Mouse (Mus musculus) cortical plate, adult 2 months (tissue): Measurements from ENCODE around the gene Vwa3b. TPM values are rescaled to one million over a fixed set of nuclear protein-coding genes. Genes with fewer than 3 reads are reported as not detected.

Experiments used
- H3K27ac ChIP-seq: fragments of 200-500 bp; 2 replicates; pipeline ENCODE4 v1.5.1; 2012; ENCODE audit warnings: low read length, control low read depth, inconsistent platforms; ENCODE audit not compliant: insufficient read depth
- H3K4me1 ChIP-seq: fragments of 200-500 bp; 2 replicates; pipeline ENCODE4 v1.6.1; 2011; ENCODE audit warnings: low read length; ENCODE audit not compliant: control insufficient read depth, insufficient read depth
- H3K4me3 ChIP-seq: fragments of 200-500 bp; 2 replicates; pipeline ENCODE4 v1.5.1; 2011; ENCODE audit warnings: mild to moderate bottlenecking, low read length, control low read depth; ENCODE audit not compliant: insufficient read depth
- CTCF ChIP-seq: fragments of 200-500 bp; IDR thresholded peaks from 2 replicates; pipeline ENCODE4 v1.5.1; 2011; ENCODE audit warnings: mild to moderate bottlenecking, control low read depth, low read length; ENCODE audit not compliant: insufficient read depth; ENCODE audit errors: extremely low read depth
- POLR2A ChIP-seq: fragments of 200-500 bp; IDR thresholded peaks from 2 replicates; pipeline ENCODE4 v1.6.1; 2011; ENCODE audit warnings: mild to moderate bottlenecking, low read length, control low read depth; ENCODE audit not compliant: insufficient read depth; ENCODE audit errors: extremely low read depth
- polyA plus RNA-seq: library from polyadenylated mRNA; depleted of rRNA; stranded (reverse); fragments of >200 nt; gene quantifications from 2 replicates; pipeline ENCODE4 v1.2.3, GENCODE M21; 2012; rRNA removed

Gene Vwa3b
- polyA plus RNA-seq: 0.42 and 2.9 TPM in 2 replicates

GRCm38 (mm10) chr1:37025962-37026686, at the start of gene Vwa3b:
TSS of gene Vwa3b (plus strand) at chr1:37026596.
- Histone ChIP-seq H3K4me3 (no peak within 1 kb of the TSS), H3K4me1 (no peaks in the 10 kb centered on the region; the same call in 1 of the 2 replicates), H3K27ac (no peak within 1 kb of the TSS)
- TF ChIP-seq CTCF: no peak
- no peak for TF ChIP-seq POLR2A

GRCm38 (mm10) chr1:36976770-36977169, 49.6 kb upstream of the Vwa3b start:
- Histone ChIP-seq H3K4me1 (no peaks in the 10 kb centered on the region), H3K27ac (no peak overlapping the region), H3K4me3 (no peak overlapping the region)
- TF ChIP-seq CTCF (no peak), POLR2A (no peak)

- H3K4me3 ChIP-seq: no peak overlapping the region
- no peak overlapping the region for H3K27ac ChIP-seq
- H3K4me1 ChIP-seq: no peaks in the 10 kb centered on the region
- no peak for TF ChIP-seq CTCF
- TF ChIP-seq POLR2A: no peak
These were observed 44.0 kb upstream of the Vwa3b start for GRCm38 (mm10) chr1:36982191-36982961.

- Histone ChIP-seq H3K4me1 (no peaks in the 10 kb centered on the region), H3K27ac (no peak overlapping the region), H3K4me3 (no peak overlapping the region)
- no peak for TF ChIP-seq CTCF
- no peak for TF ChIP-seq POLR2A
These were observed 42.6 kb upstream of the Vwa3b start for GRCm38 (mm10) chr1:36983754-36984153.

- no peak overlapping the region for H3K27ac ChIP-seq
- TF ChIP-seq CTCF (no peak), POLR2A (no peak)
- H3K4me3 ChIP-seq: no peak overlapping the region
- no peaks in the 10 kb centered on the region for H3K4me1 ChIP-seq
These were observed 42.0 kb upstream of the Vwa3b start for GRCm38 (mm10) chr1:36984406-36984805.

- no peak for TF ChIP-seq POLR2A
- no peak overlapping the region for H3K27ac ChIP-seq
- H3K4me1 ChIP-seq: no peaks in the 10 kb centered on the region
- no peak overlapping the region for H3K4me3 ChIP-seq
These were observed 40.5 kb upstream of the Vwa3b start for GRCm38 (mm10) chr1:36985896-36986295.

- no peak for TF ChIP-seq CTCF
- TF ChIP-seq POLR2A: no peak
- Histone ChIP-seq H3K27ac (no peak overlapping the region), H3K4me3 (no peak overlapping the region), H3K4me1 (no peaks in the 10 kb centered on the region)
These were observed 39.8 kb upstream of the Vwa3b start for GRCm38 (mm10) chr1:36986396-36987160.

GRCm38 (mm10) chr1:36987172-36988148, 38.9 kb upstream of the Vwa3b start:
- Histone ChIP-seq H3K4me1 (no peaks in the 10 kb centered on the region), H3K27ac (no peak overlapping the region), H3K4me3 (no peak overlapping the region)
- TF ChIP-seq POLR2A (no peak), CTCF (no peak)
